Mouse (Mus musculus) urinary bladder, postnatal 36 days (tissue): Measurements from ENCODE around the gene Crtap.

Source experiments
- DNase-seq, 2 experiments: peaks; one replicate each; pipeline ENCODE4 v3.0.0; 2022; ENCODE audit warnings: low spot score in 2 of 2, mixed read lengths in 1 of 2

Gene Crtap

DNA sequence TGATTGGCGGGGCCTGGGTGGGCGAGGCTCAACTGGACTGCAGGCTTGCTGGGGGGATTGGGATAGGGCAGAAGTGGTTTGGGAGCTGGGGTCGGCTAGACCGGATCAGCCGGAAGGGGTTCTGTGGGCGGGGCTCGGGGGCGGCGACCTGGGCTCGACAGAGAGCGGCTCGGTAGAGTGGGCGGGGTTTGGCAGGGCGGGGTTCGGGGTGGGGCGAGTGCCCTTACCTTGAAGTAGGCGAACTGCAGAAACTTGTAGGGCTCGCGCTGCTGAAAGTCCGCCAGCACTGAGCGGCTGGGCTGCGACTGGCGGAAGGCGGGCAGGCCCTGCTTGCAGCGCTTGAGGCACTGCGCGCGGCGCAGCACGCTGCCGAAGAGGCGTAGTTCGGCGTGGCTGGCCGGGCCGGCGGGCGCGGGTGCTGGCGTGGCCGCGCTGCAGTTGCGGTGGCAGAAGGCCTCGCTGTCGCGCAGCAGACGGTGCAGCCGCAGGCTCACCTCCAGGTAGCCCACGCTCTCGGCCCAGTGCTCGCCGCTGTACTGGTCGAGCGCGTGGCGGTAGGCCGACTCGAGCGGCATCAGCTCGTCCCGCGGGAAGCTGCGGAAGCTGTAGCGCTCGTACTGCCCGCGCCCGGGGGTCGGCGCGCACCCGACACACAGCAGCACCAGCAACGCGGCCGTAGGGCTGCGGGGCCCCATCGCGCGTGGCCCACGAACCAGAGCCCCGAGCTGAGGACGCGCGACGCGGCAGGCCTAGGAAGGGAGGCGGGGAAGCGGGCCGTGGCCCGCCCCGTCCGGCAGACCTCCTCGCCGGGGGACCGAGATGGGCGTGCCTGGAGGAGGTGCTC, at the start of gene Crtap:
TSS of gene Crtap (minus strand) at position 771 of the 844 bp plus-strand sequence.
- peak; percentile 47 to 72 for DNase-seq

DNA sequence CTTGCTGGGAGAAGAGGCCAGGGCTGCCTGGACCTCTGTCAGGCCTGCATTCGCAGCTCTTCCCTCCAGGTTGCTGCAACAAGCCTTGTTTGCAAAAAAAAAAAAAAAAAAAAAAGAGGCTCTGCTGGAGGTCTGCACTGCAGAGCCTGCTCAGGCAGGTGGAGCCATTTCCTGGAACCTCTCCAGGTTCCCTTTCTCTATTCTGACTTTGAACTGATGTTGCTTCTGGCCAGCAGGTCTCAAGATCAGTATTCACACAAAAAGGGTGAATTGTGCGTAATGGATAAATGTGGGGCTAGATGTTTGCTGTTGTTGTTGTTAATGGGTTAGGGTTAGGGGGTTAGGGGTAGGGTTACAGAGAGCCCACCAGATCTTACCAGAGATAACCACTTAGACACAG, 45.2 kb upstream of the Crtap start:
- no peak for DNase-seq

GRCm38 (mm10) chr9:114428103-114428834, 37.8 kb upstream of the Crtap start:
- DNase-seq, result no peak

DNA sequence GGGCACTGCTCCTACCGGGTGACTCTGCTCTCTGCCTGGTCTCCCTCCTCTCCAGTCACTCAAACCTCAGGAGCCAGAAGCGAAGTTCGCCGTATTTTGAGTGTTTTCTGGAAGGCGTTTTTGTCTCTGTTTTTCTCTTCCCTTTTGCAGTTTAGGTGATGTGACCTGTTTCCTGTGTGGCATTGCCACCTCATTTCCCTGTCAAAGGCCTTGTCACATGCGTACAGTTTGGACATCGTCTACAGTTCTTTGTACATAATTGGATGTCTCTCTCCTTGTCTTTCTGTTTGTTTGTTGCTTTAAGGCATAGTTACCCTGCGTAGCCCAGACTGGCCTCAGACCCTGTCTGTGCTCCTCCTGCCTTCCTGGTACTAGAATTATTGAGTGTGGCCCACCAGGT, 37.0 kb upstream of the Crtap start:
- no peak for DNase-seq

DNA sequence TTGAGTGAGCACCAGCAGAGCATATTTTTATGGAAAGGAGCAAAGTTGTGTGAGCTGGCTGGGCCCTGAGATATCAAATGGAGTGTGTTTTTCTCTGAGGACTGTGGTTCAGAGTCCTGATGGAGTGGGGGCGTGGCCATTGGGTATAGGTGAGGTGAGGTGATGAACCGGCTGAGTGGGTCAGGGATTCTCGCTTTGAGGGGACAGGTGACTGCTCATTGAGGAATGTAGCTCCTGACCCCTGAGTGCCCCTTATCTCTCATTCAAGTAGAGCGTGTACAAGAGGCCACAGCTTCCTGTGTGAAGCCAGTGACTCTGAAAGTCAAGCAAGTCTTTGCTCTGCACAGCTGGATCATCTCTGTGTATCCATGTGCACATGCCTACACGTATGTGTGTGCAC, 35.7 kb upstream of the Crtap start:
- no peak for DNase-seq

GRCm38 (mm10) chr9:114425576-114425975, 35.1 kb upstream of the Crtap start:
- DNase-seq, result no peak

- DNase-seq, result no peak
Observed at GRCm38 (mm10) chr9:114421797-114422196, 31.3 kb upstream of the Crtap start.

- DNase-seq, result no peak
Observed at GRCm38 (mm10) chr9:114421045-114421444, 30.6 kb upstream of the Crtap start.

- DNase-seq, result no peak
Observed at GRCm38 (mm10) chr9:114420443-114420842, 30.0 kb upstream of the Crtap start.

- DNase-seq, result peak in 1 of 2 experiments; percentile 26
Observed at GRCm38 (mm10) chr9:114418187-114418586, 27.7 kb upstream of the Crtap start.

DNA sequence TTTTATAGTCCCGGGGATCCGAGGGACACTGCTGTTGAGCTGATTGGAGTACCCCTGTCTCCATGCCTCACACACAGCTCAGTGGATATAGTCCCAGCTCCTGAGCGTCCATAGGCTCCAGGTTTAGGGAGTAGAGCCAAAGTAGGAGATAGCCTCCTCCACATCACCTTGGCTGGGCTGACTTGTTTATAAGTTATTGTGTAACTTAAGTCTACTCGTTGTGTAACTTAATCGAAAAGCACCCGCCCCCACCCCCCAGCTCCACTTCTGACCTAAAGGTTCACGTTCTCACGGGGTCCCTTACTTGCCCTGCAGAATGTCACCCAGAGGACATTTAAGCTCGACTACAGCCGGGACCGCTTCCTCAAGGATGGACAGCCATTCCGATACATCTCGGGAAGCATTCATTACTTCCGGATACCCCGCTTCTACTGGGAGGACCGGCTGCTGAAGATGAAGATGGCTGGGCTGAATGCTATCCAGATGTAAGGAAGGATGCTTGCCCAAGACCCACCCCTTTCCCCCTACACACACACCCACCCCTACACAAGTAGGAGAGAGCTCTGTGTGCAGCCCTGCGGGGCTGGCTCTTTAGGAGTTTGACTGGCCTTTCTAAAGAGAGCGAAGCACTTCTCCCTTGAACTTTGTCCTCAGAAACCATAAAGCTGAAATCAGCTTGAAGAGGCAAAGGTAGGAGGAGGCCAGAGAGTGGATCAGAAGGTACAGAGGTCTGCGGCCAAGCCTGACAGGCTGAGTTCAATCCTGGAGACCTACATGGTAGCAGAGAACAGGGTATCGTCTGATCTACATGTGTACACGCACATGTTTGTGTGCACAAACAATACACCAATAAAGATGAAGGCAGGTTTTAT, 26.4 kb upstream of the Crtap start:
- no peak for DNase-seq

GRCm38 (mm10) chr9:114415701-114416100, 25.2 kb upstream of the Crtap start:
- no peak for DNase-seq

- peak; percentile 30 to 61 for DNase-seq
Observed at GRCm38 (mm10) chr9:114413866-114414265, 23.4 kb upstream of the Crtap start.

GRCm38 (mm10) chr9:114412406-114412805, 21.9 kb upstream of the Crtap start:
- no peak for DNase-seq

- no peak for DNase-seq
Observed at GRCm38 (mm10) chr9:114411295-114411694, 20.8 kb upstream of the Crtap start.

GRCm38 (mm10) chr9:114410313-114410862, 19.9 kb upstream of the Crtap start:
- DNase-seq, result no peak

DNA sequence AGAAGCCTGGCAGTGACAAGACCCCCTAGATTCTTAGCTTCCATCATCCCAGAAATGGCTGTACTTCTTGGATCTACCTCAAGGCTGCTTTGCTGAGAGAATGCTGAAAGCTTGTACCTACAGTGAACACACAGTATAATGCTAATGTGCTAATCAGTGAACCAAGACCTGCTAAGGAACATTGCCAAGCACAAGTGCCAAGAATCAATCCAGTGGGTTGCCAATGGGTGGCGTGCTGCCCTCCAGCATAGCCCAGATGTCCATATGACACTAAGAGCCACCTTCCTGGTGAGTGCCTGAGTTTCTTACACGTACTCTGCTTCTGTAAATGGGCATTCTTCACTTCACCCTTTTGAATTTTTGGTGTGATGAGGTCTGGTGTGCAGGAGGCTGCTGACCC, 17.2 kb upstream of the Crtap start:
- DNase-seq, result no peak

GRCm38 (mm10) chr9:114401685-114402080, 11.2 kb upstream of the Crtap start:
- no peak for DNase-seq

GRCm38 (mm10) chr9:114400949-114401684, 10.6 kb upstream of the Crtap start, which contains the start of the genes Glb1 and Tmppe:
Gene Glb1 (plus strand): TSS chr9:114401076.
Gene Tmppe (plus strand): TSS chr9:114401105.
- DNase-seq, result peak; percentile 67 to 82

DNA sequence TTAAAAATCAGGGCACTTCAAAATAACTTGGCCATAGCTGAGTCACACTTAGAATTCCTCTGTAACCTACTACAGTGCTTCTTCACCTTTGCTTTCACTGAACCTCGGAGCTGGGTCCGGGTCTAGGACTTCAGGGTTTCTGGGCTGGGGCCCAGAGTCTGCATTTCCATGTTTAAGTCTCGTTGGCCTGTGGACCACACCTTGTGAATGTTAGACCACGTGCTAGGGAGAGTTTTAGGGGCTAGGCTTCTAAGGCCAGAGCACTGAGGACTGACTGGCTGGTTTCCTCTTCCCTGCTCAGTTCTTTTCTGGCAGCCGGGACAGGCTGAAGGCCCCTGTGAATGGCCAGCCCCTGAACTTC, 10.1 kb upstream of the Crtap start:
- no peak for DNase-seq

GRCm38 (mm10) chr9:114399680-114400079, 9.2 kb upstream of the Crtap start:
- no peak for DNase-seq
